Mouse (Mus musculus) embryo, embryonic 11 days (tissue): ENCODE data around the gene Hbb-y.
A peak's percentile ranks its signal among the peaks of the same experiment; 100 is the strongest.
"Not testable (repeated sequence)": the region's sequence is repeated elsewhere in the genome, so short reads cannot be mapped to it uniquely, and the experiment has no call there.

Experiments
- DNase-seq: peaks from one replicate; pipeline ENCODE4 v3.0.0-alpha.2; 2015

The Hbb-y gene

GRCm38 (mm10) chr7:103853090-103853489, at the start of gene Hbb-y:
TSS of gene Hbb-y (minus strand) at chr7:103853216.
- no peak for DNase-seq

- no peak for DNase-seq
Observed at GRCm38 (mm10) chr7:103894385-103894784, 41.4 kb upstream of the Hbb-y start, which contains the start of gene Olfr64. TSS of gene Olfr64 (minus strand) at chr7:103894485.

GRCm38 (mm10) chr7:103886152-103886551, 33.1 kb upstream of the Hbb-y start, which contains the start of gene Olfr66:
TSS of gene Olfr66 (minus strand) at chr7:103886252.
- DNase-seq = no peak

GRCm38 (mm10) chr7:103877093-103877492, 24.1 kb upstream of the Hbb-y start:
- no peak for DNase-seq

GRCm38 (mm10) chr7:103874451-103874850, 21.4 kb upstream of the Hbb-y start:
- no peak for DNase-seq

GRCm38 (mm10) chr7:103873064-103873463, 20.0 kb upstream of the Hbb-y start:
- peak; percentile 17 for DNase-seq

GRCm38 (mm10) chr7:103870667-103871066, 17.7 kb upstream of the Hbb-y start:
- no peak for DNase-seq

- no peak for DNase-seq
Observed at GRCm38 (mm10) chr7:103865716-103866115, 12.7 kb upstream of the Hbb-y start.

GRCm38 (mm10) chr7:103861531-103861930, 8.5 kb upstream of the Hbb-y start:
- no peak for DNase-seq

GRCm38 (mm10) chr7:103860855-103861254, 7.8 kb upstream of the Hbb-y start:
- peak; percentile 58 for DNase-seq

- DNase-seq = no peak
Observed at GRCm38 (mm10) chr7:103859076-103859475, 6.1 kb upstream of the Hbb-y start.

GRCm38 (mm10) chr7:103854669-103855068, 1.7 kb upstream of the Hbb-y start:
- no peak for DNase-seq

- no peak for DNase-seq
Observed at GRCm38 (mm10) chr7:103844525-103845325, 8.3 kb downstream of the Hbb-y start.

GRCm38 (mm10) chr7:103843034-103843433, 10.0 kb downstream of the Hbb-y start, which contains the start of gene Hbb-bh1:
TSS of gene Hbb-bh1 (minus strand) at chr7:103843164.
- no peak for DNase-seq

- DNase-seq = no peak
Observed at GRCm38 (mm10) chr7:103840268-103840667, 12.7 kb downstream of the Hbb-y start, which contains the start of gene Hbb-bh2. TSS of gene Hbb-bh2 (minus strand) at chr7:103840520.

- no peak for DNase-seq
Observed at GRCm38 (mm10) chr7:103827808-103828207, 25.2 kb downstream of the Hbb-y start, which contains the start of gene Hbb-bs. TSS of gene Hbb-bs (minus strand) at chr7:103828096.

- not testable (repeated sequence) for DNase-seq
Observed at GRCm38 (mm10) chr7:103827139-103827538, 25.9 kb downstream of the Hbb-y start.

- DNase-seq = no peak
Observed at GRCm38 (mm10) chr7:103826255-103826887, 26.6 kb downstream of the Hbb-y start.

- DNase-seq = no peak
Observed at GRCm38 (mm10) chr7:103825536-103826254, 27.3 kb downstream of the Hbb-y start.

- DNase-seq = no peak
Observed at GRCm38 (mm10) chr7:103824597-103824996, 28.4 kb downstream of the Hbb-y start.

- not testable (repeated sequence) for DNase-seq
Observed at GRCm38 (mm10) chr7:103815085-103815484, 37.9 kb downstream of the Hbb-y start.

GRCm38 (mm10) chr7:103813766-103814165, 39.2 kb downstream of the Hbb-y start, which contains the start of gene Hbb-bt:
TSS of gene Hbb-bt (minus strand) at chr7:103813996.
- no peak for DNase-seq

- not testable (repeated sequence) for DNase-seq
Observed at GRCm38 (mm10) chr7:103813152-103813551, 39.9 kb downstream of the Hbb-y start.
